Mouse (Mus musculus): ENCODE measurements at regions not wholly inside any gene's neighbourhood (a gene's known extent, or its start where the extent isn't known, plus 50 kb on each side); places are given as distances from the start of the nearest gene placed in this dataset.

- no peak for TF ChIP-seq POLR2A (IDR thresholded peaks at IDR 0.05; ENCODE audit: low read depth, low read length)
- TF ChIP-seq EP300 (IDR thresholded peaks at IDR 0.05; ENCODE audit: low read length), result no peak
- no peak for TF ChIP-seq CTCF (conservative IDR thresholded peaks at IDR 0.05 in 1 of 2, IDR thresholded peaks at IDR 0.05 in 1 of 2; ENCODE audit: low read depth in 2 of 2, low read length in 2 of 2)
- no peak for TF ChIP-seq ZC3H11A (IDR thresholded peaks at IDR 0.05; ENCODE audit: low read depth, low read length)
- no peak for TF ChIP-seq MAFK (IDR thresholded peaks at IDR 0.05; ENCODE audit: insufficient replicate concordance, low read length)
- TF ChIP-seq MXI1 (IDR thresholded peaks at IDR 0.05; ENCODE audit: low read depth, low read length), result no peak
- no peak for TF ChIP-seq TBP (conservative IDR thresholded peaks at IDR 0.05; ENCODE audit: low read depth, low read length)
- TF ChIP-seq ZMIZ1 (IDR thresholded peaks at IDR 0.05; ENCODE audit: low read depth, low read length), result no peak
- TF ChIP-seq HCFC1 (IDR thresholded peaks at IDR 0.05; ENCODE audit: low read depth, low read length), result no peak
- no peak for TF ChIP-seq USF1 (IDR thresholded peaks at IDR 0.05; ENCODE audit: low read depth, low read length)
- TF ChIP-seq ZKSCAN1 (IDR thresholded peaks at IDR 0.05; ENCODE audit: borderline replicate concordance, low read depth, low read length), result no peak
- TF ChIP-seq NELFE (IDR thresholded peaks at IDR 0.05; ENCODE audit: low read depth, low read length), result no peak
These were observed 65.3 kb upstream of the Pmfbp1 start for GRCm38 (mm10) chr8:109428551-109428950.

Measured in CH12.LX (cell line).